Mouse (Mus musculus) left cerebral cortex, adult 11 months (tissue): ENCODE results near the gene Paxip1.

Experiments used
- DNase-seq: peaks from one replicate; pipeline ENCODE4 v3.0.0; 2022; ENCODE audit warnings: low spot score

Paxip1 gene

DNA sequence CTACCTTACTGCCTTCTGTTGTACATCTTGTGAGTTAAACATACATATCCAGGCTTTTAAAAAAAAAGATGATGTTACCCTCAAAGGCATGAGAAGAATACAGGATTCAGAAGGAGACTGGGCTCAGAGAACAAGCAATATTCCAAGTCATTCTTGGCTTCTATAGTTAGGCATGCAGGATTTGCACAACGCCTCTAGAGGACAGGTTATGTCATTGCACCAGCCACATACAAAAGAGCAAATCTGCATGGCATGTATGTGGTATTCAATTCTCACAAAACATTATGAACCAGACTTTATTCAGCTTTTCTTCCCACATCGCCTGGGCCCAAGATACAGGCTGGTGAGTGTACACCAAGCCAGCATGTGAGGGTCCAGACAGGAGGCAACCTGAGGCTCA, 67.0 kb downstream of the Paxip1 start:
- no peak for DNase-seq

- DNase-seq, result no peak
Observed at GRCm38 (mm10) chr5:27719311-27719710, 72.2 kb downstream of the Paxip1 start.

- no peak for DNase-seq
Observed at GRCm38 (mm10) chr5:27717301-27717700, 74.2 kb downstream of the Paxip1 start.

- no peak for DNase-seq
Observed at GRCm38 (mm10) chr5:27716026-27716425, 75.5 kb downstream of the Paxip1 start.

DNA sequence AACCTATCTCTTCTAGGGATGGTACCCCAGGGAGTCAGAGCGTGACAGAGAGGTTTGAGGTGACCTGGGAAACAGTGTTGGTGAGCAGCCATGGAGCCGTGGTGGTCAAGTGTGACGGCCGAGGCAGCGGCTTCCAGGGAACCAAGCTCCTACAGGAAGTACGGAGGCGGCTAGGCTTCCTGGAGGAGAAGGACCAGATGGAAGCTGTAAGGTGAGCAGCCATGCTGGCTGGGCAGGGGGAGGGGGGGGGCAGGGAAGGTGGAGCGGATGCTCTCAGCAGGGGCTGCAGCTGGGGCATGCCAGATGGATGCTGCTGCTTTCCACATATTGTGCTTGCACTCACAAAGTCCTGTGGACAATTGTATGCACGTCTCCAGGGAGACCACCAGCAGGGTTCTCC, 77.1 kb downstream of the Paxip1 start:
- DNase-seq, result no peak

- no peak for DNase-seq
Observed at GRCm38 (mm10) chr5:27711461-27712192, 79.9 kb downstream of the Paxip1 start.

DNA sequence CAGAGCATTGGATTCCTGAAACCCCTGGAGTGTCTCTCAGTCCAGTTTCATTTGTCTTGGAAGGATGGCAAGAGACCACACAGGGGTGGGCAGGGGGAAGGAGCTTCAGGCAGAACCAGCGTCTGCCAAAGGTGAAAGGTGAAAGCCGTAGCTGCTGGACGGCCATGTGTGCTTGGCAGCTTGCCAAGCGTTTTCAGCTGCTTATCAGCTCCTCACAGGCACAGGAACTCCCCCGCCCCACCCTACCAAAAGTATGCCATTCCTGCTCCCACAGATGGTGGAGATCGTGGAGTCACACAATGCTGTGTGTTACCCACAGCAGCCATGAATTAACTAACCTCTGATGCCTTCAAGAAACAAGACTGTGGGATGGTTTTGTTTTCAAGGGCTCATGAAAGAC, 83.3 kb downstream of the Paxip1 start:
- no peak for DNase-seq

- DNase-seq, result no peak
Observed at GRCm38 (mm10) chr5:27707283-27707682, 84.2 kb downstream of the Paxip1 start.

- DNase-seq, result no peak
Observed at GRCm38 (mm10) chr5:27706551-27706950, 84.9 kb downstream of the Paxip1 start.

DNA sequence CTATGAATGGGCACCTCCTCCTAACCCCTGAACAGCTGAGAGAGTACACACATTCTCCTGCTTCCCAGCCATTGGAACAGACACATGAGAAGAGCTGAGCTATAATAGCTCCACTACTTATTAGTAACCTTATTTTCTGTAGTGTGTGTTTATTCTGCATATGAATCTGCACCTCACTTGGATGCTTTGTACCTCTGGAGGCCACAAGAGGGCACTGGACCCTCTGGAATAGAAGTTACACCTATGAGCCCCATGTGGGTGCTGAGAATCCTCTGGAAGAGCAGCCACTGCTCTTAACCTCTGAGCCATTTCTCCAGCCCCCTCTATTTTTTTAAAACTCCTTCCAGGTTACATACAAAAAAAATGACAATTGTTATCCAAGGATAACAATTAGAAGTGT, 86.5 kb downstream of the Paxip1 start:
- DNase-seq, result no peak

DNA sequence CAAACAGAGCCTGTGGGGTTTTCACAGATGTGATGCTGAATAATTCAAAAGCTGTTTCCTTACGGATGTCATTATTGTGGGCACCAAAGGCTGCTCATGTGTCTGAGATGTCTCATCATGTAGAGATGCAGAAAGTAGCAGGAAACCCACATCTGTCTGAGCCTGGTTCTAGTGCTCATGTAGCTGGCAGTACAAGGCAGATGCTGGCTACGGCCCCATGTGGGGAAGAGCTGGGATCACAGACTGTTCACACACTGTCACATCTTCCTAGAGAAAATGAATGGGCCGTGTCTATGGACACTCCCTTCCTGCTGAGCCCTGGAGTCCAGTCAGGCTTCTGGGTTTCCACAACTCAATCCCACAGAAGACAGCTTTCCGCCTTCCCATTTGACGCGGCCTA, 89.0 kb downstream of the Paxip1 start:
- no peak for DNase-seq
